Mouse (Mus musculus): ENCODE data around the gene Cyp2d10.
A peak's percentile ranks its signal among the peaks of the same experiment; 100 is the strongest.
"Not testable (repeated sequence)": the region's sequence is repeated elsewhere in the genome, so short reads cannot be mapped to it uniquely, and the experiment has no call there.

Cyp2d10 gene

GRCm38 (mm10) chr15:82401516-82401915 lies 5.5 kb downstream of the Cyp2d10 start:
- DNase-seq (ENCODE audit: low read depth): no peak

- DNase-seq (ENCODE audit: low read depth): not testable (repeated sequence)
Measured at GRCm38 (mm10) chr15:82395955-82396354, 11.0 kb downstream of the Cyp2d10 start.

GRCm38 (mm10) chr15:82393922-82394321 lies 13.1 kb downstream of the Cyp2d10 start, which contains the start of gene Cyp2d11:
Gene Cyp2d11, minus strand, starts transcription at chr15:82394022.
- DNase-seq (ENCODE audit: low read depth): not testable (repeated sequence)

- not testable (repeated sequence) for DNase-seq (ENCODE audit: low read depth)
Measured at GRCm38 (mm10) chr15:82389916-82390315, 17.1 kb downstream of the Cyp2d10 start.

- DNase-seq (ENCODE audit: low read depth): no peak
Measured at GRCm38 (mm10) chr15:82385729-82386128, 21.3 kb downstream of the Cyp2d10 start.

GRCm38 (mm10) chr15:82382441-82382840 lies 24.6 kb downstream of the Cyp2d10 start:
- DNase-seq (ENCODE audit: low read depth): no peak

- DNase-seq (ENCODE audit: low read depth): no peak
Measured at GRCm38 (mm10) chr15:82380714-82381062, 26.3 kb downstream of the Cyp2d10 start.

GRCm38 (mm10) chr15:82379871-82380713 lies 26.9 kb downstream of the Cyp2d10 start, which contains the start of gene Cyp2d22:
Gene Cyp2d22, minus strand, starts transcription at chr15:82380260.
- DNase-seq (ENCODE audit: low read depth): peak; percentile 64

- DNase-seq (ENCODE audit: low read depth): no peak
Measured at GRCm38 (mm10) chr15:82379511-82379870, 27.5 kb downstream of the Cyp2d10 start.

GRCm38 (mm10) chr15:82378261-82379180 lies 28.5 kb downstream of the Cyp2d10 start:
- DNase-seq (ENCODE audit: low read depth): no peak

- DNase-seq (ENCODE audit: low read depth): no peak
Measured at GRCm38 (mm10) chr15:82377701-82378100, 29.3 kb downstream of the Cyp2d10 start.

- no peak for DNase-seq (ENCODE audit: low read depth)
Measured at GRCm38 (mm10) chr15:82376393-82377138, 30.4 kb downstream of the Cyp2d10 start.

- no peak for DNase-seq (ENCODE audit: low read depth)
Measured at GRCm38 (mm10) chr15:82375855-82376254, 31.1 kb downstream of the Cyp2d10 start.

GRCm38 (mm10) chr15:82374437-82374836 lies 32.6 kb downstream of the Cyp2d10 start:
- DNase-seq (ENCODE audit: low read depth): peak; percentile 1

- DNase-seq (ENCODE audit: low read depth): no peak
Measured at GRCm38 (mm10) chr15:82372991-82373390, 34.0 kb downstream of the Cyp2d10 start.

- no peak for DNase-seq (ENCODE audit: low read depth)
Measured at GRCm38 (mm10) chr15:82372446-82372845, 34.5 kb downstream of the Cyp2d10 start.

GRCm38 (mm10) chr15:82368851-82369250 lies 38.1 kb downstream of the Cyp2d10 start:
- no peak for DNase-seq (ENCODE audit: low read depth)

GRCm38 (mm10) chr15:82368146-82368545 lies 38.8 kb downstream of the Cyp2d10 start:
- DNase-seq (ENCODE audit: low read depth): no peak

- DNase-seq (ENCODE audit: low read depth): not testable (repeated sequence)
Measured at GRCm38 (mm10) chr15:82364561-82364960, 42.4 kb downstream of the Cyp2d10 start.

- DNase-seq (ENCODE audit: low read depth): not testable (repeated sequence)
Measured at GRCm38 (mm10) chr15:82363801-82364200, 43.2 kb downstream of the Cyp2d10 start.

- DNase-seq (ENCODE audit: low read depth): no peak
Measured at GRCm38 (mm10) chr15:82362234-82362633, 44.8 kb downstream of the Cyp2d10 start.

GRCm38 (mm10) chr15:82361459-82362018 lies 45.5 kb downstream of the Cyp2d10 start:
- peak; percentile 52 for DNase-seq (ENCODE audit: low read depth)
